Comparison of ENCODE assay signal across 8 mouse cellular contexts in genomic region chr15:96953112-96953937, GRCm38 (mm10).
DNase-seq lines count a peak whose midpoint lies in the region; ATAC-seq and TF ChIP-seq lines count a peak whose summit lies in the region.

No protein-coding gene starts in this region.

- no peaks in the 10 kb centered on the region for H3K36me3 ChIP-seq in kidney, embryonic 14.5 days (ENCODE audit: control insufficient read depth, insufficient read depth, low read length)
- H3K36me3 ChIP-seq in stomach, embryonic 16.5 days (ENCODE audit: control insufficient read depth, insufficient read depth, low read length): no peaks in the 10 kb centered on the region

- intact Hi-C loops in gastrocnemius, adult 2 months (cut with DNase I): no loop called here

- no peaks in the 10 kb centered on the region for H3K4me1 ChIP-seq in kidney, embryonic 14.5 days (ENCODE audit: control insufficient read depth, insufficient read depth, low read length)
- peaks cover 10% of the 10 kb centered on the region; the same call in 1 of the 2 replicates for H3K4me1 ChIP-seq in stomach, embryonic 16.5 days (ENCODE audit: control insufficient read depth, insufficient read depth, low read length)

- ATAC-seq in granulocyte monocyte progenitor cell, adult 5-6 weeks (replicated peaks; ENCODE audit: poor library complexity, severe bottlenecking): peak; percentile 85
- peak; percentile 83 for ATAC-seq in kidney, embryonic 14.5 days (ENCODE audit: low FRiP score, low TSS enrichment)
- 0 out of 2 replicates have a peak, but pooled peaks have one; percentile 68 for ATAC-seq in monocyte, adult 5-6 weeks (replicated peaks; ENCODE audit: insufficient number of reproducible peaks, low FRiP score, low TSS enrichment, poor library complexity, severe bottlenecking)
- ATAC-seq in stomach, embryonic 16.5 days (ENCODE audit: insufficient read depth, low FRiP score): peak; percentile 72; the same call in 1 of the 2 replicates

- peak overlapping the region; percentile 29 for H3K4me2 ChIP-seq in kidney, embryonic 14.5 days (replicated peaks; ENCODE audit: low read depth, low read length)
- peak overlapping the region; percentile 64 for H3K4me2 ChIP-seq in stomach, embryonic 16.5 days (ENCODE audit: low read depth, low read length)

- peak; percentile 83 for TF ChIP-seq CTCF in gastrocnemius, adult 2 months (IDR thresholded peaks at IDR 0.05)

- H3K4me3 ChIP-seq in gastrocnemius, adult 2 months: peak overlapping the region; percentile 48
- peak overlapping the region; percentile 10; the same call in 1 of the 2 replicates for H3K4me3 ChIP-seq in kidney, embryonic 14.5 days (ENCODE audit: low read length)
- peak overlapping the region; percentile 37 for H3K4me3 ChIP-seq in stomach, embryonic 16.5 days (replicated peaks; ENCODE audit: low read length)

- H3K27ac ChIP-seq in gastrocnemius, adult 2 months: peak overlapping the region; percentile 35; the same call in 1 of the 2 replicates
- H3K27ac ChIP-seq in kidney, embryonic 14.5 days (ENCODE audit: low read depth, low read length): no peak overlapping the region
- no peak overlapping the region for H3K27ac ChIP-seq in stomach, embryonic 16.5 days (ENCODE audit: low read length)

- 31% methylated on average over 23 of the region's 23 CpGs for WGBS in kidney, embryonic 14.5 days
- WGBS in stomach, embryonic 16.5 days: 21% methylated on average over 23 of the region's 23 CpGs

- no peaks in the 10 kb centered on the region for H3K27me3 ChIP-seq in kidney, embryonic 14.5 days (ENCODE audit: control insufficient read depth, insufficient read depth, low read length)
- H3K27me3 ChIP-seq in stomach, embryonic 16.5 days (ENCODE audit: control insufficient read depth, insufficient read depth, low read length): no peaks in the 10 kb centered on the region

- H3K9ac ChIP-seq in kidney, embryonic 14.5 days (ENCODE audit: low read depth, low read length): no peak overlapping the region
- H3K9ac ChIP-seq in stomach, embryonic 16.5 days (ENCODE audit: low read length): peak overlapping the region; percentile 65

- DNase-seq in gastrocnemius, adult 2 months: peak; percentile 75
- no peak for DNase-seq in gastrocnemius, postnatal 25 days
- DNase-seq in cerebellum, postnatal 4 days (ENCODE audit: low spot score in 2 of 2): peak; percentile 66 to 81
- DNase-seq in liver: peak; percentile 71

- no peaks in the 10 kb centered on the region for H3K9me3 ChIP-seq in kidney, embryonic 14.5 days (ENCODE audit: control insufficient read depth, low read length)
- H3K9me3 ChIP-seq in stomach, embryonic 16.5 days (replicated peaks; ENCODE audit: control insufficient read depth, low read length): no peaks in the 10 kb centered on the region
